Mouse (Mus musculus) intestine, postnatal 0 days (tissue): ENCODE results near the gene Psd. TPM values are rescaled to one million over a fixed set of nuclear protein-coding genes. Genes with fewer than 3 reads are reported as not detected.

Experiments used
- ATAC-seq: fragments of 200-750 bp; cut with Nextera tagmentation; 2 replicates; pipeline ENCODE4 v1.8.0; 2017; ENCODE audit warnings: mild to moderate bottlenecking, moderate TSS enrichment, moderate library complexity
- H3K27ac ChIP-seq: fragments of 300-500 bp; sonication (generic); 2 replicates; pipeline ENCODE4 v1.5.1; 2014; ENCODE audit warnings: mild to moderate bottlenecking, low read depth, low read length, moderate library complexity
- H3K27me3 ChIP-seq: fragments of 300-500 bp; sonication (generic); replicated peaks from 2 replicates; pipeline ENCODE4 v1.6.1; 2014; ENCODE audit warnings: low read length, mixed read lengths; ENCODE audit not compliant: control insufficient read depth, insufficient read depth
- H3K36me3 ChIP-seq: fragments of 300-500 bp; sonication (generic); 2 replicates; pipeline ENCODE4 v1.6.1; 2014; ENCODE audit warnings: mild to moderate bottlenecking, moderate library complexity; ENCODE audit not compliant: control insufficient read depth, insufficient read depth
- H3K4me1 ChIP-seq: fragments of 300-500 bp; sonication (generic); replicated peaks from 2 replicates; pipeline ENCODE4 v1.6.1; 2014; ENCODE audit warnings: antibody characterized with exemption, low read length, mixed read lengths; ENCODE audit not compliant: control insufficient read depth, insufficient read depth
- H3K4me2 ChIP-seq: fragments of 300-500 bp; sonication (generic); replicated peaks from 2 replicates; pipeline ENCODE4 v1.6.1; 2014; ENCODE audit warnings: low read depth, mild to moderate bottlenecking, moderate library complexity
- H3K4me3 ChIP-seq: fragments of 300-500 bp; sonication (generic); 2 replicates; pipeline ENCODE4 v1.5.1; 2014; ENCODE audit warnings: low read depth, low read length
- H3K9ac ChIP-seq: fragments of 300-500 bp; sonication (generic); 2 replicates; pipeline ENCODE4 v1.6.1; 2014; ENCODE audit warnings: mild to moderate bottlenecking, low read depth, low read length
- H3K9me3 ChIP-seq: fragments of 300-500 bp; sonication (generic); 2 replicates; pipeline ENCODE4 v1.6.1; 2016; ENCODE audit warnings: mixed run types; ENCODE audit not compliant: control insufficient read depth
- CTCF ChIP-seq: sonication (generic); IDR thresholded peaks from 2 replicates; pipeline ENCODE4 v1.5.1; 2016; ENCODE audit warnings: low read depth, mild to moderate bottlenecking, control low read depth, antibody characterized with exemption, moderate library complexity
- WGBS: fragments of 180-500 bp; shearing (Covaris S2); extraction: QIAGEN DNeasy Blood & Tissue Kit; methylation state at CpG from one replicate; pipeline ENCODE4 v1.1.7; 2014; 5-methylcytosine and 5-hydroxymethylcytosine counted together
- polyA plus RNA-seq: library from polyadenylated mRNA; unstranded; fragments of >200 nt; fragmentation: Nextera tagmentation; extraction: Ambion mirVana; gene quantifications from 2 replicates; pipeline ENCODE4 v1.2.1, GENCODE M21; 2015

Gene Psd
- polyA plus RNA-seq, 1 experiment from 2014 or later = 30.1 TPM

DNA sequence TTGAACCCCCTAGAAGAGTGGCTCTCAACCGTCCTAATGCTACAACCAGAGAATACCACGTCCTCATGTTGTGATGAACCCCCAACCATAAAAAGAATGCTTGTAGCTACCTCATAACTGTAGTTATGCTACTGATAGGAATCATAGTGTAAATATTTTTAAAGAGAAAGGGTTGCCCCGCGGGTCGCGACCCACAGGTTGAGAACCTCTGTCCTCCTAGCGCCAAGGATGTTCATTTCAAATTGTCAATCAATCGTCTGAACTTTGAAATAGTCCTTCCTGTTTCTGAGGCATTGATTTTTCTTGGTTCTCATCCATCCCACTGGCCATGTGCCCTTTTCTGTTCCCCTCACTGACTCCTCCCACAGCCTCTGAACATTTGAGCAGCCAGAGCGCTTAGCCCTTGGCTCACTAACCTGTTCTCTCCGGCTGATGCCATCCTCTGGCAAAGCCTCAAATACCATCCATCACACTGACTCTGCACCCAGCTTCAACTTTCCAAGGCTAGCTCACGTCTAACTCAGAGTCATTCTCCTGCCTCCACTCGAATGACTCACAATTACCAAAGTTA lies 36.3 kb downstream of the Psd start:
- no peak for ATAC-seq
- Histone ChIP-seq H3K4me1 (no peaks in the 10 kb centered on the region), H3K4me3 (no peak overlapping the region), H3K27me3 (no peaks in the 10 kb centered on the region), H3K36me3 (peaks cover 15% of the 10 kb centered on the region), H3K9me3 (no peaks in the 10 kb centered on the region), H3K27ac (no peak overlapping the region), H3K9ac (no peak overlapping the region), H3K4me2 (no peak overlapping the region)
- TF ChIP-seq CTCF = no peak
- 59% methylated on average over 12 of the region's 12 CpGs for WGBS

- WGBS = 83% methylated on average over 3 of the region's 3 CpGs
Observed at GRCm38 (mm10) chr19:46287566-46287965, 39.4 kb downstream of the Psd start.

GRCm38 (mm10) chr19:46286926-46287325 lies 40.0 kb downstream of the Psd start:
- Histone ChIP-seq H3K4me1 (no peaks in the 10 kb centered on the region), H3K27ac (no peak overlapping the region), H3K4me3 (no peak overlapping the region), H3K27me3 (no peaks in the 10 kb centered on the region), H3K9me3 (no peaks in the 10 kb centered on the region), H3K36me3 (peaks cover 52% of the 10 kb centered on the region), H3K9ac (no peak overlapping the region), H3K4me2 (no peak overlapping the region)
- no peak for TF ChIP-seq CTCF
- no peak for ATAC-seq
- 90% methylated on average over 3 of the region's 3 CpGs for WGBS

More at GRCm38 (mm10) chr19:46287566-46287965, 39.4 kb downstream of the Psd start:
- no peaks in the 10 kb centered on the region for H3K9me3 ChIP-seq
- H3K9ac ChIP-seq = no peak overlapping the region
- H3K27me3 ChIP-seq = no peaks in the 10 kb centered on the region
- no peak overlapping the region for H3K4me2 ChIP-seq
- no peaks in the 10 kb centered on the region for H3K4me1 ChIP-seq
- no peak for TF ChIP-seq CTCF
- H3K27ac ChIP-seq = no peak overlapping the region
- no peak for ATAC-seq
- no peak overlapping the region for H3K4me3 ChIP-seq
- peaks cover 45% of the 10 kb centered on the region for H3K36me3 ChIP-seq

DNA sequence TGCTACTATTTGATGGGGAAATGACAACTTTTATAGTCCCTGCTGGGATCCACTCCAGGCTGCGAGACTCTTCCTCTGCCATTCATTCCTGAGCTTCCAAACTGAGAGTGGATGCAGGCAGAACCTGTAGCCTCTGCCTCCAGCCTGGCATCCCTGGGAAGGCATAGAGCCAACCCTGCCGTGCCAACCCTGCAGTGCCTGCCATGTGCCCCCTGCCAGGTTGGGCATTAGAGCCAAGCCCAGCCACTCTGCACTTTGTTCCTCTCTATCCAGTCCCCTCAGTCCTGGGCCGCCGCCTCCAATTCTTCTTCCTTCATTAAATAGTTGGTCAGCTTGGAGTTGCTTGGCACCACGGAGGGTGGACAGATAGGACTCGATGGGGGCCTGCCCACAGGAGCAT lies 40.9 kb downstream of the Psd start:
- no peaks in the 10 kb centered on the region for H3K27me3 ChIP-seq
- no peaks in the 10 kb centered on the region for H3K4me1 ChIP-seq
- peaks cover 59% of the 10 kb centered on the region for H3K36me3 ChIP-seq
- 83% methylated on average over 6 of the region's 6 CpGs for WGBS
- H3K4me2 ChIP-seq = no peak overlapping the region
- no peaks in the 10 kb centered on the region for H3K9me3 ChIP-seq
- TF ChIP-seq CTCF = no peak
- H3K27ac ChIP-seq = no peak overlapping the region
- no peak overlapping the region for H3K4me3 ChIP-seq
- no peak for ATAC-seq
- H3K9ac ChIP-seq = no peak overlapping the region

- no peak for TF ChIP-seq CTCF
- H3K9ac ChIP-seq = no peak overlapping the region
- H3K27me3 ChIP-seq = no peaks in the 10 kb centered on the region
- no peak overlapping the region for H3K4me3 ChIP-seq
- ATAC-seq = no peak
- no peaks in the 10 kb centered on the region for H3K4me1 ChIP-seq
- 88% methylated on average over 7 of the region's 7 CpGs for WGBS
- no peaks in the 10 kb centered on the region for H3K9me3 ChIP-seq
- H3K27ac ChIP-seq = no peak overlapping the region
- H3K4me2 ChIP-seq = no peak overlapping the region
- H3K36me3 ChIP-seq = peaks cover 63% of the 10 kb centered on the region
Observed at GRCm38 (mm10) chr19:46285631-46286030, 41.3 kb downstream of the Psd start.

DNA sequence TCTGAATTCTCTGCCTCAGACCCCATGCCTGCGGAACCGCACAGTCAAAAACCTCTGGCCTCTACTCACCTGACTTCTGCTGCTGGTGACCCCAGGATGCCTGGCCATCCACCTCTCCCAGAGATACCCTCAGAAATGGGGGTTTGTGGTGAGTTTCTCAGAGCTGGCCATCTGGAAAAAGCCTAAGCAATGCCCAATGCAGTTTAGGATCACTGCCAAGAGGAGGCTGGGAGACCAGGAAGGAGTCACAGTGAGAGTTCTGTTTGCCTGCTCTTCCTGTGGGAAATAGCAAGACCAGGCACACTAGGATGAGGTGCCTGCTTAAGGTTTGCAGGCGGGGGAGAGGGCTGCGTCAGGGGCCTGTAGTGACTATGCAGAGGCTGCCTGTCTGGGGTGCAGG lies 42.3 kb downstream of the Psd start:
- H3K36me3 ChIP-seq = peaks cover 73% of the 10 kb centered on the region
- H3K9me3 ChIP-seq = no peaks in the 10 kb centered on the region
- WGBS = 89% methylated on average over 4 of the region's 4 CpGs

More for the DNA sequence above, 42.3 kb downstream of the Psd start:
- no peak for ATAC-seq
- no peak overlapping the region for H3K4me3 ChIP-seq
- no peak for TF ChIP-seq CTCF
- no peak overlapping the region for H3K4me2 ChIP-seq
- no peak overlapping the region; the same call in 1 of the 2 replicates for H3K27ac ChIP-seq
- H3K27me3 ChIP-seq = no peaks in the 10 kb centered on the region
- H3K4me1 ChIP-seq = no peaks in the 10 kb centered on the region
- no peak overlapping the region for H3K9ac ChIP-seq
